Mouse (Mus musculus): ENCODE measurements around the gene Fgd5.

The Fgd5 gene

GRCm38 (mm10) chr6:92004806-92005205, 26.1 kb downstream of the Fgd5 start:
- in situ Hi-C loops (cut with MboI, MseI) = no loop called here

DNA sequence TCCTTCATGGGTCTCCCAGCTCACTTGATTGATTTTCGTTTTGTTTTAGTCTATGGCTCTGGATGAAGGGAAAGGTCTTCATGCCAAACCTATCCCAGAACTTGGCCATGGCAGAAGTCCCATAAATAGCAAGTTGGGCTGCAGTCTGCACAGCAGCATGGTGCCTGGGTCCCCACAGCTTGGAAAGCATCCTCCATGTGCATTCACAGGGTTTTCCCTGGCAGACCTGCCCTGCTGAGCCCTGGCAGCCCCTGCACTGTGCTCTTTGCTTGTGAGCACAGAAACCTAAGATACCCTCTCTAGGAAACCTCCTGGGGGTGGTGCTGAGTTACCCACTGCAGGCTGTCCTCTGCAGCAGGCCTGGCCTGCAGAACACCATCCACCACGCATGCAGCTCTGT, 32.2 kb downstream of the Fgd5 start:
- in situ Hi-C loops (cut with MboI, MseI) = no loop called here

DNA sequence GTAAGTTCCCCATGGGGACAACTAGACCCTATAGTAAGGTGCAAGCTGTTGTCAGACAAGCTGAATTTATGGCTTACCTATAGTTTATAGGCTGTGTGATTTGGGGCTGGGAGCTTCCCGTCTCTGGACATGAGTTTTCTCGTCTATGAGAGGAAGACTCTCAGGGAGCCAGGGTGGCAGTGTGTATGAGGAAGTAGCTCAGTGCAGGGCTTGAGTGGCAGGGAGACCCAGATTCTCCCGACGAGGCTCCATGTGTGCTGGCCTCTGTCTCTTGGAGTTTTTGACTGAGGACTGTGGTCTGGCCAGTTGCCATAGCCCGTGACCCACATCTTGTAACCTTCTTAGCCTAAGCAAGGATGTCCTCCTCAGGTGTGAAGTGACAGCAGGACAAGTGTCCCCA, 33.7 kb downstream of the Fgd5 start:
- in situ Hi-C loops (cut with MboI, MseI) = no loop called here

DNA sequence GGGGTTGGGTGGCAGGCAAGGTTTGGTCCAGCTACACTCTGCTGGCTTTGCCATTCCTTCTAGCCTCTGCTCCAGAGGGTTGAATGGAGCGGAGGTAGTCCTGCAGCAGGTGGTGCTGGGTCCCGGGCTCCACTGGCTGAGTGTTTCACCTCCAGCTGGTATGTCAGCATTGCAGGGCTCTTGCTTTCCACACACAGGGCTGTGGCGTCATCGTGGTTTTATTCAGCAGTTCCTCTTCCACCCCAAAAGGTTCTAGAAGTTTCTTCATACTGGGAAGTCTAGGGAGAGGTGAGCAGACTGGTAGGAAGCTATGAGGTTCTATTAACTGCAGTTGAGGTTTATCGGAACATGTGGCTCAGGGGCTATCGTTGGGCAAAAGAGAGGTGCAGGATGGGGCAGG, 34.4 kb downstream of the Fgd5 start:
- in situ Hi-C loops (cut with MboI, MseI) = no loop called here

- in situ Hi-C loops (cut with MboI, MseI) = no loop called here
These were observed 34.9 kb downstream of the Fgd5 start for GRCm38 (mm10) chr6:92013620-92014019.

DNA sequence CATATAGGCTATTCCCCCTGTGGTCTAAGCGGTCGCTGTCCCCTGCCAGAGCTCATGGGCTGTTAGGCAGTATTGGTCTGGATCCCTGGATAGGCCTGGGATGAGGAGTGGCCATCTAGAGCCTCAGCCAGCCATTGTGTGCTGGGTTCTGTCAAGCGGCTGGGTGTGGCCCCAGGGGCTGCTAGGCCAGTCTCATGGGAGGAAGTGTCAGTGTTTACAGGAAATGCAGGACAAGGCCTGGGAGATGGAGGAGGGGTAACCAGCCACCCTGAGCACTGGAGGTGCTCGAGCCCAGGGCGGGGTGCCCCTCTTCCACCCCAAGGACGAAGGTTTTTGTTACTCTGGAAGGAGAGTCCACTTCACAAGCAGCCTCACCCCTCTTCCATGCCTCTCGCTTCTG, 36.3 kb downstream of the Fgd5 start:
- in situ Hi-C loops (cut with MboI, MseI) = no loop called here

- in situ Hi-C loops (cut with MboI, MseI) = no loop called here
These were observed 37.2 kb downstream of the Fgd5 start for GRCm38 (mm10) chr6:92015848-92016247.

DNA sequence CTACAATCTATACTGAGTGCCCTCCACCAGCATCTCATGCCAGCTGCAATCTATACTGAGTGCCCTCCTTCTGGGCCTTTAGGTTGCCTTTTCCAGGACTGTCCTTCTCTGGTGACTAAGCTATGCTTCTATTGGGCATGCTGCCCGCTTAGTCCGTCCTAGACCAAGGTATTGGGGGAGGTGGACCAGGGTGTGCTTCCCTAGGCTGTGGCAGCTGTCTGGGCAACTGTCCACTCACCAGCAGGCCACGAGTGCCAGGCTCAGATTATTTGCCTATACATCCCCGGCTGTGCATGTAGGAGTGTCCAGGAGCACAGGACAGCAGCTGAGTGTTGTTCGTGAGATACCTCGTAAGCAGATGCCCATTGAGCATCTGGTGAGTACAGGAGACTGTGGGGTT, 38.1 kb downstream of the Fgd5 start:
- in situ Hi-C loops (cut with MboI, MseI) = no loop called here

DNA sequence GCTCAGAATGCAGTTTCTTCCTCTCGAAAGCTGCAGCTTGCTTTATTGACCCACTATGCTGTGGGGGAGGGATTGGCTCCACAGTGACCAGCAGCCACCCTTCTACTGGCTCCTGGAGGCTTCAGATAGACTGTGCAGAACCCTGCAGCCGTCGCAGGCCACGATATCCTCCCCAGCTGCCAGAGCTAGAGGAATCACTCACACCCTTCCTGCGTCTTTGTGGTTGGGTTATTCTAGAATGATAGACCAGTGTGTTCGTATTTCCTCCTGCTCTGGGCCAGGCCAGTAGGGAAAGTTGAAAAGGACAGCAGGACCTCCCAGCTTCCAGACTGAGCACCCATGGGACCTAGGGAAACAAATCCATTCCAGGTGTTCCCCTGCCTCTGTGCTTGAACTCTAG, 39.7 kb downstream of the Fgd5 start:
- in situ Hi-C loops (cut with MboI, MseI) = no loop called here

GRCm38 (mm10) chr6:92021061-92021460, 42.4 kb downstream of the Fgd5 start:
- in situ Hi-C loops (cut with MboI, MseI) = no loop called here

GRCm38 (mm10) chr6:92021506-92021905, 42.8 kb downstream of the Fgd5 start:
- in situ Hi-C loops (cut with MboI, MseI) = no loop called here

GRCm38 (mm10) chr6:92025252-92025651, 46.6 kb downstream of the Fgd5 start:
- in situ Hi-C loops (cut with MboI, MseI) = no loop called here

GRCm38 (mm10) chr6:92027379-92027778, 48.7 kb downstream of the Fgd5 start:
- in situ Hi-C loops (cut with MboI, MseI) = no loop called here

DNA sequence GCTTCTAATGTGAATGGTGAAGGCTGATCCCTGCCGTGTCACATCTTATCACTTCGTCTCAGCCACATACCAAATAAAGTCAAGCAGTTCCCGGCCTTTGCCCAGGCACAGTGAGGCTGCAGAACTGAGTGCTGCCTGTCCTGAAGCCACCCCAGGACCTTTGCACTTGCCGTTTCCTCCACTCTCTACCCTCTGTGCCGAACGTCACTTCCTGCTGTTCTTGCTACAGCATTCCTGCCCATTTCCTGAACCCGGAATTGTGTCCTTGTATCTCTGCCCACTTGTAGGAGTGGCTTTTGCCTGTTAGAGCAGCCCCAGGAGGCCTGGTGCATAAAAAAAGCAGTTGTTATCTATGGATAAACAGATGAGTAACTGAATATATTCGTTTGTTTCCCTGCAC, 52.0 kb downstream of the Fgd5 start:
- in situ Hi-C loops (cut with MboI, MseI) = no loop called here

DNA sequence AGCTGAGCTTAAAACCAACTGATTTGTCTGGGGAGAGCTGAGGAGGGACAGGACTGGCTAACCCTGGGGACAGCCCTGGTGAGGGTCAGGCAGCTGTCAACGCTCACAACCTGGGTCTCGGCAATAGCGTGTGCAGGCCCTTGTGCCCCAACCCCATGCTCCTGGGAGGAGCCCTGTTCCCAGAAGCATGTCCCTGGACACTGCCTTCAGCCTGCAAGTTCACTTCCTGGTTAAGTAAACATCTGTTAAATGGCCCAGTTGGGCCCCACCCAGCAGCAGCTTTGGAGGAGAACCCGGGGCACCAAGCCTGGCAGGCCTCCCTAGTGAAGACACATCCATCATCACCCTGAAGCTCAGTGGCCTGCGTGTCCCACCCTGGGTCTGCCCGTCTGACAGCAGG, 56.0 kb downstream of the Fgd5 start:
- in situ Hi-C loops (cut with MboI, MseI) = no loop called here

- in situ Hi-C loops (cut with MboI, MseI) = no loop called here
These were observed 57.7 kb downstream of the Fgd5 start for GRCm38 (mm10) chr6:92036372-92036771.

DNA sequence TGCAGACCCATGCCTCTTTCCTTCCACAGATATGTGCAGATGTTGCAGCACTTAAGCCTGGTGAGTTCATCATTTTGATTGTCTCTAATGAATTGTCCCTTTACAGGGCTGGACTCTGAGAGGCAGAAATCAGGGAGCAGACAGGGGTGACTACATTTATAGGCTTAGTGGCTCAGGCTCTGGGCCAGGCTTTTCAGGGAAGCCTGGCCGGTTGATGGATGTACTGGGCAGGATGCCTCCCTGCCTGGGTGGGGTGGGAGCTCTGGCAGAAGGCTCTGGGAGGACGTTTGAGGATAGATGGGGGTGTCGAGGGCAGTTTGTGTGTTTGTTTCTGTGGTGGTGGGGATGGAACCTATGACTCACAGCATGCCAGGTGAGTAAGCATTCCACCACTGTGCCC, 59.5 kb downstream of the Fgd5 start:
- in situ Hi-C loops (cut with MboI, MseI) = no loop called here

GRCm38 (mm10) chr6:92041271-92041670, 62.6 kb downstream of the Fgd5 start:
- in situ Hi-C loops (cut with MboI, MseI) = loop anchor here (10.0 kb wide), 1 partner anchor 256 kb away; no protein-coding TSS in a partner anchor

DNA sequence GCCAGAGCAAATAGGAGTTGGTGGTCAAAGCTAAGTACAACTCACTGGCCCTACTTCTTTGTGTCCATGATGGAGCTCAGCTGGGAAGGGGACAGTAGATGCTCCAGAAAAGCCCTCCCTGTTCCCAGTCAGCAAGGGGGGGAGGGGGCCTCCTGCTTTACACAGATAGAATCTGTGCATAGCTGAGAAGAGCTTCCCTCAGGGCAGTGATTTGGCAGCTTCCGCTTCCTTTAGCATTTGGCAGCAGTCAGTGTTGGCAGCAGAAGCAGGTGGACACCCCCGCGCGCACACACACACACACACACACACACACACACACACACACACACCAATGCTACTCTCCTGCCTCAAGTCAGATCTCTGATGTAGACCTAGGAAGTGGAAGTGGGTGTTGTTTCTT, 63.4 kb downstream of the Fgd5 start:
- in situ Hi-C loops (cut with MboI, MseI) = loop anchor here (10.0 kb wide), 1 partner anchor 257 kb away; no protein-coding TSS in a partner anchor

DNA sequence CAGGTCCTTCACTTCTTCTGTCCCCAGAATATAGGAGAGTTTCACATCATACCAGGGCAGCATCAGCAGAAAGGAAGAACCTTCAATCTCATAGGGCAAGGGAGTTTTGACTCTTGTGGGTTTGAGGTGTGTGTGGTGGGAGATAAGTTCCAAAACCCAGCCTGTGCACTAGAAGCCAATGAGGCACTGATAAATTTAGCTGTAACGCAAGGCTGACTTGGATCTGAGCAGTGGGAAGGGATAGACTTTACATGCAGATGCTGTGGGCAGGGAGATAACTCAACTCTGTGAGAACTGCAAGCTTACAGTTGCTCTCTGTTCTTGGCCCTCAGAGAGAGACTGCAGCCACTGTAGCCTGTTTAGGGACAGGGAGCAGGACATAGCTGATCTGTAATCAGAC, 64.2 kb downstream of the Fgd5 start:
- in situ Hi-C loops (cut with MboI, MseI) = loop anchor here (10.0 kb wide), 1 partner anchor 258 kb away; no protein-coding TSS in a partner anchor

DNA sequence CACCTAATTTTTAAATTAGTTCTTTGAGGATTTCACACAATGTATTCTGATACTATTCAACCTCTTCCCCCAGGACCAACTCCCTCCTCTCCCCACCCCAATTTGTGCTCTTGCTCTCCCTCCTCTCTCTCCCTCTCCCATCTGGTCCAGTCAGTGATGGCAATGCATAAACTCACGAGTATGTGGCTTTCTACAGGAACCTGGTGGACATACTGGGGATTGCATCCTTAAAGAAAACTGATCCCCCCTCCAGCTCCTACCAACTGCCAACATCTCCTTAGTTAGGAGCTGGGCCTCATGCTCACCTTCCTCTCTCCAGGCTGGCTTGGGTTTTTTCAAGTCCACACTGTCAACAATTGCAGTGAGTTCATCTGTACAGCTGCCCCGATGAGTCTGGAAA, 79.1 kb downstream of the Fgd5 start:
- in situ Hi-C loops (cut with MboI, MseI) = no loop called here

GRCm38 (mm10) chr6:92061725-92062124, 83.0 kb downstream of the Fgd5 start:
- in situ Hi-C loops (cut with MboI, MseI) = no loop called here

- in situ Hi-C loops (cut with MboI, MseI) = no loop called here
These were observed 84.8 kb downstream of the Fgd5 start for GRCm38 (mm10) chr6:92063452-92063851.

DNA sequence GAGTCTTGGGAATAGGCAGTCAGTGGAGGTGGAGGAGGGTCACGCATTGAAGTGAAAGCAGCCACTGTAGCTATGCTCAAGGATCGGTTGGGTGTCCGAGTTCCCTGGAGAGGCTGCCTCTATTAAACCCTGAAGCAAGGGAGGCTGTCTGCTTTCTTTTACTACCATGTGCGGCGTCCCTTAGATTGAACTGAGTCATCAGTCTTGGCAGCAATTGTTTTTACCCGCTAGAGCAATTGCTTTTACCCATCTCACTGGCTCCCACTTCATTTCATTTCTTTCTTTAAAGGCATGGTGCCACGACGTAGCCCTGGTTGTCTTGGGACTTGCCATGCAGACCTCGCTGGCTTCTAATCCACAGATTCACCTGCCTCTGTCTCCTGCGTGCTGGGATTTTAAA, 85.4 kb downstream of the Fgd5 start:
- in situ Hi-C loops (cut with MboI, MseI) = no loop called here

Data from T-helper 2 cell (primary cell).